Comparison of ENCODE assay signal across 21 mouse cellular contexts in genomic region chr10:19448838-19449559, GRCm38 (mm10).
"Had no signal": no experiment of that assay in that cellular context is flagged by ENCODE, and none has a peak within 500 bp of the region (broad histone marks: within the 10 kb centered on the region; RNA-seq: fewer than 3 reads in every experiment).

No protein-coding gene starts in this region.

- H3K4me2 ChIP-seq: liver, embryonic 13.5 days; lung, embryonic 15.5 days; midbrain, embryonic 11.5 days; midbrain, embryonic 15.5 days; neural tube, embryonic 12.5 days; neural tube, embryonic 15.5 days; stomach, embryonic 15.5 days had no signal

- H3K27ac ChIP-seq: kidney, postnatal 0 days; layer of hippocampus, adult 2 months; liver, embryonic 13.5 days; lung, embryonic 15.5 days; midbrain, embryonic 15.5 days; neural tube, embryonic 12.5 days; neural tube, embryonic 15.5 days; stomach, embryonic 15.5 days had no signal

- DNase-seq: kidney, adult 18-20 months; kidney, adult 9 months; kidney, postnatal 25 days; layer of hippocampus, adult 9-11 months; liver, embryonic 13.5 days; lung, postnatal 10 days; lung, postnatal 36 days; right cerebral cortex, adult 18-20 months; right cerebral cortex, postnatal 25 days; spleen, adult 18-20 months; thymus, adult 18-20 months; thymus, postnatal 4 days had no signal

- ATAC-seq: midbrain, embryonic 15.5 days had no signal

- H3K9me3 ChIP-seq: liver, embryonic 13.5 days; lung, embryonic 15.5 days; megakaryocyte, embryonic 14.5 days; midbrain, embryonic 15.5 days; neural tube, embryonic 12.5 days; neural tube, embryonic 15.5 days; stomach, embryonic 15.5 days had no signal

- H3K4me3 ChIP-seq: layer of hippocampus, adult 2 months; liver, embryonic 13.5 days; lung, embryonic 15.5 days; megakaryocyte, embryonic 14.5 days; midbrain, embryonic 15.5 days; neural tube, embryonic 12.5 days; neural tube, embryonic 15.5 days; stomach, embryonic 15.5 days had no signal

- H3K9ac ChIP-seq: liver, embryonic 13.5 days; lung, embryonic 15.5 days; midbrain, embryonic 15.5 days; neural tube, embryonic 12.5 days; neural tube, embryonic 15.5 days; stomach, embryonic 15.5 days had no signal

- H3K4me1 ChIP-seq: liver, embryonic 13.5 days; lung, embryonic 15.5 days; midbrain, embryonic 15.5 days; neural tube, embryonic 12.5 days; neural tube, embryonic 15.5 days; stomach, embryonic 15.5 days had no signal

- H3K27me3 ChIP-seq: liver, embryonic 13.5 days; stomach, embryonic 15.5 days had no signal

- H3K36me3 ChIP-seq: liver, embryonic 13.5 days; lung, embryonic 15.5 days; midbrain, embryonic 15.5 days; neural tube, embryonic 12.5 days; neural tube, embryonic 15.5 days; stomach, embryonic 15.5 days had no signal
